Mouse (Mus musculus) thymus, adult 2 months (tissue): ENCODE results near the gene Apol9b.
"Not testable (repeated sequence)": the region's sequence is repeated elsewhere in the genome, so short reads cannot be mapped to it uniquely, and the experiment has no call there.

Experiments used
- CTCF ChIP-seq: fragments of 200-500 bp; IDR thresholded peaks from 2 replicates; pipeline ENCODE4 v1.5.1; 2012; ENCODE audit warnings: mild to moderate bottlenecking, control low read depth, low read length, moderate library complexity, borderline replicate concordance; ENCODE audit not compliant: control insufficient read depth, poor library complexity, insufficient read depth; ENCODE audit errors: extremely low read depth
- POLR2A ChIP-seq: fragments of 200-500 bp; IDR thresholded peaks from 2 replicates; pipeline ENCODE4 v1.6.1; 2012; ENCODE audit warnings: mild to moderate bottlenecking, low read length, control low read depth, moderate library complexity; ENCODE audit not compliant: control insufficient read depth, poor library complexity, insufficient read depth; ENCODE audit errors: extremely low read depth

DNA sequence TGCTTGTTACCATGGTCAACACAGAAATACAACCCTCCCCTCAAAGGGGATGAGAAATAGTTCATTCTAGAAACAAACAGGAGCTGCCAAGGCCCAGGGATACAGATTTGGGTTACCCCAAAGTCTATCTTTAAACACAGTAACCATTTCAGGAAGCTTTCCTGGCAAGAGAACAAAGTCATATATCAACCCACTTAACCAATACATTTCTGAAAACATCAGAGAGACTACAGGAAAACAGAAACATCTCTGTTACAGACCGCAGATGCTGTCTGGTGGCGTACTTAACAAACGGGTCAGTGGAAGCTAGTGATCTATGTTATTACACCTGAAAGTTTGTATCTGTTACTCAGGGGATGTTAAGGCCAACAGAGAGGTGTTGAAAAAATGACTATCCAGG, 23.5 kb upstream of the Apol9b start:
- not testable (repeated sequence) for TF ChIP-seq CTCF, POLR2A
